Mouse (Mus musculus): ENCODE data around the gene Ttc21b.

Gene Ttc21b

DNA sequence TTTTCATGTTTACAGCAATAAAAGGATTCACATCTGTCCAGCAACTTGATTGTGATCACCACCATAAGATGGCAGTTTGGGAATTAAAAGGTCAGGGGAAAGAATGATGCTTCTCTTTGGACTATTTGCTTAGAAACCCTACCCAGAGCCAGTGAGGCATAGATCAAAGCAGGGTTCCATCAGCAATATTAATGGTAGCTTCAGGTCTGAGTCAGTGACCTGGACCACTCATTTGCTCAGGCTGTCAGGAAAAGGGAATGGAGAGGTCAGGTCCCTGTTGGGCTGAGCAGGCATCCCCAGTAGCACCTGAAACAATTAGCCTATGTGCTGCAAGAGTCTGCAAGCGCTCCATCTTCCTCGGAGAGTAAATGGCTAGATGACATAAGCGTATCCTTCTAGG is 84.8 kb downstream of the Ttc21b start:
- DNase-seq (ENCODE audit: low read depth, low spot score) = no peak

DNA sequence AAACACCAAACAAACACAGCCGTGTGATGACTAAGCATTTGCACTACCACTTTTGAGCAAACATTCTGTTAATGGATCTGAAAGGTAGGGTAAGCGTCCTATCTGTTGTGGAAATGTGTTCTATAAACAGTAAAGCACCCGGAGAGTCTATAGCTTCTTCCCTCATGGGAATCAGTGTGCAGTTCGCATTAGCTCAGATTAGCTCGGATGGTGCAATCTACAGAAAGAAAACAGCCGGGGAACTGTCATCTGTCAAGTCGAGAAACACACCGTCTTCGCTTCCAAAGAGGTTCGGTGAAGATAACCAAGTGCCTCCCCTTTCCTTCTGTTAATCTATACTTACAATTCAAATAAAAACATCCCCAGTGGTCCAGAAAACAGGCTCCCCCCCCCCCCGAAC is 85.7 kb downstream of the Ttc21b start:
- no peak for DNase-seq (ENCODE audit: low read depth, low spot score)

DNA sequence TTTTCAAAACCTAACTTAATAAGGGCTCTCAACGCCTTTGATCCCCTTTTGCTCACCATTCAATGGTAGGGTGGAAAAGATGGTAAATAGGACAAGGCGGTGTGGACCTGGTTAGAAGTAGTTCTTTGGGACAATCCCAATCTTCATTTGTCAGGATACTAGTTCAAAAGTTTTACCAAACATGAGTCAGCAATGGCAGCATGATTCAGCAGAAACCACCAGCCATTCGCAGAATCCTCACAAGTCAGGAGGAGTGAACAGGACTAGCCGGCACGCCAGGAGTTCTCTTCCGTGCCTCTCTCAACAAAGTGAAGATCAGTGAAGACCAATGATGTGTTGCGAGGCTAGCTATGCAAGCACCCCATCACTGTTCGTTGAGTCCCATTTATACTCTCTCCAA is 91.4 kb downstream of the Ttc21b start:
- no peak for DNase-seq (ENCODE audit: low read depth, low spot score)

DNA sequence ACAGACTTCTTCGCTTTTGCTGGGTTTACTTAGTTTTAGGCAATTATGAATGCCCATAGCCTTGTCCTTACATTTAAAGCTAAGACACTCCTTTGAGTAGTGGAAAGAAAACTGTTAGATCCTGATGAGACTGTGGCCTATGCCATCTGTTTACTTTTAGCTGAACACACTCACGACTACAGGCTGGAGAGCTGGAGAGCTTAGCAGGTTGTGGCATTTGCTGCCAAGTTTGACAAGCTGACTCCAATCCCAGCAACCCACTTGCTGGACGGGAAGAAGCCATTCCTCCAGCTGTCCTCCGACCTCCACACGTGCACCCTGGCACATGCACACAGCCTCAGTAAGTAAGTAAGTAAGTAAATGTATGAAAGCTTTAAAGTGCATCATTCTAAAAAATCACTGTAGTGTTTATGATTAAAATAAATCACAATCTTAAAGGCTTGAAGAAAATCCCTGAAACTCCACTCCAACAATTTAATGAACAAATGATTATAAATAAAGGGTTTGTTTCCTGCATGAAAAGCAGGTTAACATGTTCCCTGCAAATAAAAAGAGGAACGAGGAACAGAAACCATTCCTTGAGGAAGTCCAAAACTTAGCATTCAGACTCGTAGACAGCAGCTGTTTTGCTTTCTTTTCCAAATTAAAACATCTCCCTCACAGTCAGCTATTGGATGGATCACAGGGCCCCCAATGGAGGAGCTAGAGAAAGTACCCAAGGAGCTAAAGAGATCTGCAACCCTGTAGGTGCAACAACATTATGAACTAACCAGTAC is 98.1 kb downstream of the Ttc21b start:
- no peak for DNase-seq (ENCODE audit: low read depth, low spot score)

DNA sequence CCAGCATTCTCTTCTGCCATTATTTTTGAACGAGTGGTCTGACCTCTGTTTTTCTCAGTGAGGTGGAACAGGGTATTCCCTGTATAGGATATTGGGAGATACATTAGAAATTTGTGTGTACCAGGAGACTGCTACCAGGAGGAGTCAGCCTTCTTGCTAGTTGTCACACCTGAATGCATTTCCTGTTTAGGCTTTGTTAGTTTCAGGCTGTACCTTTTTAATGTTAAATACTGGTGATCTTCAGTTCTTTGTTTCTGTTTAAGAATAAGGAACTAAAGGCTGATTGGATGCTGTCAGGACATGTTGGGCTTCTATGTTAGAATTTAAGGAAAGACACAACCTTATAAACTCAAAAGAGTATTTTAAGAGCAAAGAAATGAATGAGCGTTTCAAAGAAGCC is 105.0 kb downstream of the Ttc21b start:
- no peak for DNase-seq (ENCODE audit: low read depth, low spot score)

GRCm38 (mm10) chr2:66150531-66150930 is 105.9 kb downstream of the Ttc21b start:
- DNase-seq (ENCODE audit: low read depth, low spot score) = no peak

GRCm38 (mm10) chr2:66148654-66149230 is 107.7 kb downstream of the Ttc21b start:
- DNase-seq (ENCODE audit: low read depth, low spot score) = no peak

GRCm38 (mm10) chr2:66146473-66146872 is 109.9 kb downstream of the Ttc21b start:
- no peak for DNase-seq (ENCODE audit: low read depth, low spot score)

- DNase-seq (ENCODE audit: low read depth, low spot score) = no peak
Measured at GRCm38 (mm10) chr2:66144770-66145169, 111.6 kb downstream of the Ttc21b start.

GRCm38 (mm10) chr2:66143284-66143683 is 113.1 kb downstream of the Ttc21b start:
- DNase-seq (ENCODE audit: low read depth, low spot score) = no peak

DNA sequence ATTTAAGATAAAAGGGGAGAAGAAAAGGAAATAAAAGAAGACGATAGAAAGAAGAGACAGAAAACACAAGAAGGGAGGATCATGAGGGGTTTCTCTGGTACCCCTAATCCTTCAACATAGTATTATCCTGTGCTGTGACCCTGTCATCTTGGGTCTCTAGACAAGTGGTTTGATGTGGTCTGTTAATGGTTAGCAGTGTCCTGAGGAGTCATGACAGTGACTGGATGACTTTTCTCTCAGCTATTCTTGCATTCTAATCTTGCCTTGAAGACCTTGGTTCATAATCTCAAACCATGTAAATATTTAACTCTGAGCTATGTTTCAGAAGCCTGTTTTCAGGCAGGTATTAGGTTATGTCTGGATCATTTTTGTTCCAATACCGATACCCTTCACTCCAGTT is 113.7 kb downstream of the Ttc21b start:
- DNase-seq (ENCODE audit: low read depth, low spot score) = no peak

- DNase-seq (ENCODE audit: low read depth, low spot score) = no peak
Measured at GRCm38 (mm10) chr2:66142268-66142667, 114.1 kb downstream of the Ttc21b start.

DNA sequence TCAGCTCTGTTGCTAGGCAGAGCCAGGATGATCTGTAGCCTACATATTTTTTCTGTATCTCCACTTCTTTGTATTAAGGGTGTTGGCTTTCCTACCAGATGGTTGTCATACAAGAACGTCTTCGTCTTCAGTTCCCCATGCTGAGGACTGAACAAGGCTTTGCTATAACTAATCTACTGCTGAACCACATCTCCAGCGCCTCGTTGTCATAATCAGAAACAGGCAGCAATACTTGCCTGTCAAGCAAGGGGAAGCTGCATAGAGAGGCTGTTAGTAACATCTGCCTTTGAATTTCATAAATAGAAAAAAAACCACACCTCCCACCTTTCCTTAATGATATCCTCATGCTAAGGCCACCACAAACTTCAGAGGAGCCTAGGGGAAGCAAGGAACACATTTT is 116.2 kb downstream of the Ttc21b start:
- DNase-seq (ENCODE audit: low read depth, low spot score) = no peak
